Mouse (Mus musculus) E14TG2a.4 (cell line): ENCODE data around the gene Prm2.

ENCODE experiments used
- CTCF ChIP-seq: conservative IDR thresholded peaks from 2 replicates; pipeline ENCODE4 v1.5.1; 2014; ENCODE audit warnings: low read length
- NANOG ChIP-seq: IDR thresholded peaks from 2 replicates; pipeline ENCODE4 v1.6.1; 2014; ENCODE audit warnings: borderline replicate concordance, low read length, mixed read lengths

GRCm38 (mm10) chr16:10769661-10770060 lies 26.3 kb downstream of the Prm2 start:
- TF ChIP-seq CTCF (no peak), NANOG (no peak)
